Mouse (Mus musculus) embryonic fibroblast, embryonic 13.5 days (primary cell): ENCODE data around the gene Cnot10.

ENCODE experiments used
- CTCF ChIP-seq: IDR thresholded peaks from 2 replicates; pipeline ENCODE4 v1.5.1; 2011; ENCODE audit warnings: mild to moderate bottlenecking, control low read depth, low read length, moderate library complexity, borderline replicate concordance; ENCODE audit not compliant: insufficient read depth
- POLR2A ChIP-seq: IDR thresholded peaks from 2 replicates; pipeline ENCODE4 v1.6.1; 2011; ENCODE audit warnings: low read depth, mild to moderate bottlenecking, control low read depth, low read length, moderate library complexity

DNA sequence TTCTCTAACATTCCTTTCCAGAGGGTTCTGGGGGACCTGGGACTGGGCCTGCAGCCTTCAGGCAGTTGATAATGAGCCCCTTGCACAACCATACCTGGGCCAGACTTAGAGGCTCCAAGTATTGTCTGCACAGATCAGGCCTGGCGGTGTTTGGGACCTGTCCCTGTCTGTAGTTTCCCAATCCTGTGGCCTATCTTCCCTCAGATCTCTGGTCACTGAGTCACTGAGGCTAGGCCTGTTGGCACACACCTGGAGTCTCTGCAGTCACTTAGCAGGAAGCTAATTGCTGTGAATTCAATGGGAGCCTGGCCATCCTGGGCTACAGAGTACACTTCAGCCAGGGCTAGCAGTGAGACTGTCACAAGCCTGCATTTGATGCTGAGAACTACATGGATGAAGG lies 64.0 kb downstream of the Cnot10 start:
- TF ChIP-seq POLR2A (no peak), CTCF (no peak)
